Mouse (Mus musculus) MEL (cell line): ENCODE data around the gene Pir. TPM values are rescaled to one million over a fixed set of nuclear protein-coding genes. Genes with fewer than 3 reads are reported as not detected.

Source experiments
- DNase-seq: peaks from one replicate; pipeline ENCODE4 v3.0.0; 2011; ENCODE audit warnings: low read depth, low spot score
- H3K27ac ChIP-seq: 2 replicates; pipeline ENCODE4 v1.5.1; 2012; ENCODE audit warnings: low read depth, mild to moderate bottlenecking, control low read depth, low read length, moderate library complexity; ENCODE audit not compliant: control insufficient read depth
- H3K27me3 ChIP-seq, 2 experiments: fragments of 150-350 bp in 1 of 2; sonication (generic) in 1 of 2; 2 replicates each; pipeline ENCODE4 v1.6.1; 2012; ENCODE audit warnings: low read length in 2 of 2, mild to moderate bottlenecking in 2 of 2, improper control_type of control experiment in 1 of 2, moderate library complexity in 1 of 2; ENCODE audit not compliant: insufficient read depth in 2 of 2, control insufficient read depth in 1 of 2
- H3K36me3 ChIP-seq, 2 experiments: 2 replicates each; pipeline ENCODE4 v1.6.1; 2012 to 2014; ENCODE audit warnings: low read length in 2 of 2, improper control_type of control experiment in 1 of 2, inconsistent platforms in 1 of 2, mild to moderate bottlenecking in 1 of 2; ENCODE audit not compliant: insufficient read depth in 2 of 2, control insufficient read depth in 1 of 2
- H3K4me1 ChIP-seq, 2 experiments: fragments of 150-350 bp in 1 of 2; sonication (generic) in 1 of 2; 2 replicates each; pipeline ENCODE4 v1.6.1; 2012; ENCODE audit warnings: low read length in 2 of 2, improper control_type of control experiment in 1 of 2, mild to moderate bottlenecking in 1 of 2; ENCODE audit not compliant: insufficient read depth in 2 of 2, control insufficient read depth in 1 of 2
- H3K4me3 ChIP-seq, 2 experiments: fragments of 150-350 bp in 1 of 2; sonication (generic) in 1 of 2; 2 replicates each; pipeline ENCODE4 v1.5.1; 2012; ENCODE audit warnings: low read depth in 2 of 2, low read length in 2 of 2, mild to moderate bottlenecking in 2 of 2, moderate library complexity in 2 of 2, control low read depth in 1 of 2, improper control_type of control experiment in 1 of 2; ENCODE audit not compliant: control insufficient read depth in 1 of 2, insufficient read depth in 1 of 2
- H3K79me2 ChIP-seq: 2 replicates; pipeline ENCODE4 v1.6.1; 2012; ENCODE audit warnings: mild to moderate bottlenecking, low read length, moderate library complexity; ENCODE audit not compliant: control insufficient read depth, poor library complexity, insufficient read depth
- H3K9ac ChIP-seq: 2 replicates; pipeline ENCODE4 v1.6.1; 2012; ENCODE audit warnings: low read depth, mild to moderate bottlenecking, control low read depth, low read length, moderate library complexity; ENCODE audit not compliant: control insufficient read depth, poor library complexity, severe bottlenecking
- H3K9me3 ChIP-seq: fragments of 150-350 bp; sonication (generic); replicated peaks from 2 replicates; pipeline ENCODE4 v1.6.1; 2012; ENCODE audit warnings: mild to moderate bottlenecking, low read length, improper control_type of control experiment, moderate library complexity; ENCODE audit not compliant: insufficient read depth
- CTCF ChIP-seq, 3 experiments: IDR thresholded peaks in 2 of 3; conservative IDR thresholded peaks in 1 of 3; 2 replicates each; pipeline ENCODE4 v1.5.1; 2011 to 2012; ENCODE audit warnings: low read length in 3 of 3, low read depth in 2 of 3, mild to moderate bottlenecking in 2 of 3, improper control_type of control experiment in 1 of 3, inconsistent platforms in 1 of 3, mixed read lengths in 1 of 3, moderate library complexity in 1 of 3; ENCODE audit not compliant: control insufficient read depth in 1 of 3, insufficient read depth in 1 of 3, poor library complexity in 1 of 3, severe bottlenecking in 1 of 3
- ELF1 ChIP-seq: IDR thresholded peaks from 2 replicates; pipeline ENCODE4 v1.6.1; 2014; ENCODE audit warnings: low read depth, mild to moderate bottlenecking, inconsistent platforms, low read length, improper control_type of control experiment, moderate library complexity
- ETS1 ChIP-seq: IDR thresholded peaks from 2 replicates; pipeline ENCODE4 v1.6.1; 2012; ENCODE audit warnings: low read depth, mild to moderate bottlenecking, inconsistent platforms, low read length, improper control_type of control experiment, moderate library complexity
- HCFC1 ChIP-seq: IDR thresholded peaks from 2 replicates; pipeline ENCODE4 v1.6.1; 2012; ENCODE audit warnings: low read depth, mild to moderate bottlenecking, inconsistent platforms, low read length, improper control_type of control experiment, moderate library complexity
- KAT2A ChIP-seq: conservative IDR thresholded peaks from 2 replicates; pipeline ENCODE4 v1.6.1; 2012; ENCODE audit warnings: low read depth, low read length, improper control_type of control experiment, inconsistent platforms
- MAX ChIP-seq: IDR thresholded peaks from 2 replicates; pipeline ENCODE4 v1.6.1; 2011; ENCODE audit warnings: low read length, improper control_type of control experiment
- MXI1 ChIP-seq: IDR thresholded peaks from 2 replicates; pipeline ENCODE4 v1.6.1; 2011; ENCODE audit warnings: mild to moderate bottlenecking, low read depth, low read length, improper control_type of control experiment
- POLR2A ChIP-seq, 2 experiments: IDR thresholded peaks; 2 replicates each; pipeline ENCODE4 v1.6.1; 2011 to 2012; ENCODE audit warnings: low read length in 2 of 2, mild to moderate bottlenecking in 2 of 2, control low read depth in 1 of 2, improper control_type of control experiment in 1 of 2, low read depth in 1 of 2, moderate library complexity in 1 of 2; ENCODE audit not compliant: control insufficient read depth in 1 of 2, insufficient read depth in 1 of 2, poor library complexity in 1 of 2
- POLR2AphosphoS5 ChIP-seq: IDR thresholded peaks from 2 replicates; pipeline ENCODE4 v1.6.1; 2012; ENCODE audit warnings: low read depth, borderline replicate concordance, mild to moderate bottlenecking, inconsistent platforms, low read length, moderate library complexity, mixed read lengths
- RAD21 ChIP-seq: IDR thresholded peaks from 2 replicates; pipeline ENCODE4 v1.6.1; 2011; ENCODE audit warnings: mild to moderate bottlenecking, low read depth, low read length, improper control_type of control experiment
- SMC3 ChIP-seq: IDR thresholded peaks from 2 replicates; pipeline ENCODE4 v1.6.1; 2011; ENCODE audit warnings: low read depth, low read length, improper control_type of control experiment
- TBP ChIP-seq: IDR thresholded peaks from 2 replicates; pipeline ENCODE4 v1.8.0; 2011; ENCODE audit warnings: low read depth, low read length, improper control_type of control experiment
- ZC3H11A ChIP-seq: IDR thresholded peaks from 2 replicates; pipeline ENCODE4 v1.6.1; 2012; ENCODE audit warnings: low read depth, mild to moderate bottlenecking, inconsistent platforms, low read length, improper control_type of control experiment
- polyA plus RNA-seq, 2 experiments: library from polyadenylated mRNA; stranded (reverse) in 1 of 2; unstranded in 1 of 2; fragments of >175 nt in 1 of 2; fragments of >200 nt in 1 of 2; gene quantifications; 2 replicates each; pipeline versions ENCODE4 v1.2.1 to v1.2.4; 2012; ENCODE audit warnings: low replicate concordance in 2 of 2, low read depth in 1 of 2; ENCODE audit not compliant: insufficient read length in 2 of 2, insufficient read depth in 1 of 2, missing spikeins in 1 of 2
- total RNA-seq: library from RNA; depleted of rRNA; stranded (reverse); fragments of 300-350 nt; gene quantifications from 2 replicates; pipeline ENCODE4 v1.2.3, GENCODE M21; 2012

The Pir gene
- total and polyA plus RNA-seq, 3 experiments = 2.9 to 230 (median 11.4) TPM

DNA sequence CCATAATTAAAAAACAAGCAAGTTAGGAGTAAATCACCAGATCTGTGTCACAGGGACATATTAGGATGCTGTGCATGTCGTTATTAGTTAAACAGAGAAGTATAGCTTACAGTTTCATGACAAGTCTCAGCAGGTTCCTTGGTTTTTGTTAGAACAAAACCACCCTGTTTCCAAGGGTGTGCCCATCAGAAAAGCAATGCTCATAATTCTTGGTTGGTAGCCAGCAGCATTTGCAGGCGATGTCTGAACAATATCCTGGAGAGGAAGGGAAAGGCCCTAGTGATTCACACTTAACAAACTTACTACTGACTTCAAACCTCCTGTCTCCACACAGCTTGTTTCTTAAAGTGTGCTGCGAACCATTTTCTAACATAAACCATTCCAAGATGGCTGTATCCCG is 14.6 kb downstream of the Pir start:
- no peak for DNase-seq
- Histone ChIP-seq H3K9me3 (no peaks in the 10 kb centered on the region), H3K79me2 (no peaks in the 10 kb centered on the region), H3K27me3 (no peaks in the 10 kb centered on the region), H3K4me1 (no peaks in the 10 kb centered on the region), H3K27ac (no peak overlapping the region), H3K36me3 (no peaks in the 10 kb centered on the region), H3K4me3 (no peak overlapping the region), H3K9ac (no peak overlapping the region)
- TF ChIP-seq TBP = no peak
- no peak for TF ChIP-seq HCFC1

GRCm38 (mm10) chrX:164287077-164287476 is 17.9 kb downstream of the Pir start:
- Histone ChIP-seq H3K27me3 (no peaks in the 10 kb centered on the region), H3K9ac (no peak overlapping the region), H3K27ac (no peak overlapping the region), H3K36me3 (no peaks in the 10 kb centered on the region), H3K79me2 (no peaks in the 10 kb centered on the region), H3K4me1 (no peaks in the 10 kb centered on the region), H3K9me3 (no peaks in the 10 kb centered on the region), H3K4me3 (no peak overlapping the region)
- TF ChIP-seq SMC3 (peak; percentile 82), RAD21 (peak; percentile 55), MXI1 (no peak), CTCF (IDR thresholded peaks at IDR 0.05 in 2 of 3, conservative IDR thresholded peaks at IDR 0.05 in 1 of 3; ENCODE audit: control insufficient read depth in 1 of 3, insufficient read depth in 1 of 3, low read depth in 2 of 3, low read length in 3 of 3, poor library complexity in 1 of 3, severe bottlenecking in 1 of 3) (peak; percentile 47 to 71 (median 50)), ZC3H11A (peak; percentile 48; the same call in 1 of the 2 replicates)
- DNase-seq = peak; percentile 54

GRCm38 (mm10) chrX:164291147-164291546 is 22.0 kb downstream of the Pir start:
- DNase-seq = no peak
- no peaks in the 10 kb centered on the region for H3K36me3 ChIP-seq
- H3K4me1 ChIP-seq = no peaks in the 10 kb centered on the region
- H3K9ac ChIP-seq = no peak overlapping the region
- no peak overlapping the region for H3K27ac ChIP-seq
- TF ChIP-seq ETS1 (no peak), POLR2A (IDR thresholded peaks at IDR 0.05; ENCODE audit: control insufficient read depth in 1 of 2, insufficient read depth in 1 of 2, low read depth in 1 of 2, low read length in 2 of 2, poor library complexity in 1 of 2) (no peak), ZC3H11A (no peak), MAX (no peak), ELF1 (no peak)
- no peaks in the 10 kb centered on the region for H3K79me2 ChIP-seq
- no peaks in the 10 kb centered on the region for H3K9me3 ChIP-seq
- no peaks in the 10 kb centered on the region for H3K27me3 ChIP-seq
- H3K4me3 ChIP-seq = no peak overlapping the region

GRCm38 (mm10) chrX:164306250-164306649 is 37.1 kb downstream of the Pir start:
- Histone ChIP-seq H3K79me2 (no peaks in the 10 kb centered on the region), H3K27ac (no peak overlapping the region), H3K9ac (no peak overlapping the region), H3K9me3 (no peaks in the 10 kb centered on the region), H3K4me1 (no peaks in the 10 kb centered on the region), H3K36me3 (no peaks in the 10 kb centered on the region), H3K4me3 (no peak overlapping the region), H3K27me3 (no peaks in the 10 kb centered on the region)
- no peak for TF ChIP-seq KAT2A
- no peak for TF ChIP-seq ELF1
- no peak for TF ChIP-seq HCFC1
- no peak for TF ChIP-seq POLR2AphosphoS5
- no peak for TF ChIP-seq SMC3
- DNase-seq = no peak
